Mouse (Mus musculus) lung, adult 2 months (tissue): ENCODE measurements at regions not wholly inside any gene's neighbourhood (a gene's known extent, or its start where the extent isn't known, plus 50 kb on each side); places are given as distances from the start of the nearest gene placed in this dataset.

Experiments
- CTCF ChIP-seq: fragments of 200-500 bp; IDR thresholded peaks from 2 replicates; pipeline ENCODE4 v1.5.1; 2011; ENCODE audit warnings: mild to moderate bottlenecking, low read length, control low read depth; ENCODE audit not compliant: insufficient read depth
- POLR2A ChIP-seq: fragments of 200-500 bp; IDR thresholded peaks from 2 replicates; pipeline ENCODE4 v1.6.1; 2011; ENCODE audit warnings: low read depth, mild to moderate bottlenecking, control low read depth, low read length, borderline replicate concordance; ENCODE audit errors: extremely low read depth

- TF ChIP-seq CTCF (no peak), POLR2A (no peak)
Measured at GRCm38 (mm10) chr1:166773114-166773513, 91.5 kb upstream of the Fmo9 start.
